Mouse (Mus musculus): ENCODE data around the gene BC017158. TPM values are rescaled to one million over a fixed set of nuclear protein-coding genes. Genes with fewer than 3 reads are reported as not detected.

The BC017158 gene
- polyA plus RNA-seq, 1 experiment: 10.0 TPM

GRCm38 (mm10) chr7:128309216-128309615 is 11.2 kb upstream of the BC017158 start:
- H3K27me3 ChIP-seq (ENCODE audit: control insufficient read depth, insufficient read depth, low read length): no peaks in the 10 kb centered on the region
- H3K27ac ChIP-seq (ENCODE audit: control insufficient read depth, insufficient read depth, low read depth, low read length): no peak overlapping the region
- H3K4me3 ChIP-seq (ENCODE audit: control insufficient read depth, low read depth, low read length): no peak overlapping the region
- H3K4me1 ChIP-seq (ENCODE audit: control insufficient read depth, insufficient read depth, low read length): no peaks in the 10 kb centered on the region; the same call in 1 of the 2 replicates
- no peak for TF ChIP-seq CTCF (IDR thresholded peaks at IDR 0.05; ENCODE audit: control insufficient read depth, insufficient read depth, insufficient replicate concordance, low read depth, low read length)
- no peak for TF ChIP-seq POLR2A (IDR thresholded peaks at IDR 0.05; ENCODE audit: control insufficient read depth, low read depth, low read length)
- no peaks in the 10 kb centered on the region for H3K36me3 ChIP-seq (ENCODE audit: control insufficient read depth, insufficient read depth, low read length)

- TF ChIP-seq POLR2A (IDR thresholded peaks at IDR 0.05; ENCODE audit: control insufficient read depth, low read depth, low read length) (no peak), CTCF (IDR thresholded peaks at IDR 0.05; ENCODE audit: control insufficient read depth, insufficient read depth, insufficient replicate concordance, low read depth, low read length) (no peak)
- Histone ChIP-seq H3K4me3 (ENCODE audit: control insufficient read depth, low read depth, low read length) (no peak overlapping the region), H3K36me3 (ENCODE audit: control insufficient read depth, insufficient read depth, low read length) (no peaks in the 10 kb centered on the region), H3K27ac (ENCODE audit: control insufficient read depth, insufficient read depth, low read depth, low read length) (no peak overlapping the region), H3K27me3 (ENCODE audit: control insufficient read depth, insufficient read depth, low read length) (no peaks in the 10 kb centered on the region), H3K4me1 (ENCODE audit: control insufficient read depth, insufficient read depth, low read length) (no peaks in the 10 kb centered on the region; the same call in 1 of the 2 replicates)
Measured at GRCm38 (mm10) chr7:128307851-128308250, 9.9 kb upstream of the BC017158 start.

GRCm38 (mm10) chr7:128304907-128305306 is 6.9 kb upstream of the BC017158 start:
- H3K27me3 ChIP-seq (ENCODE audit: control insufficient read depth, insufficient read depth, low read length): no peaks in the 10 kb centered on the region
- H3K4me3 ChIP-seq (ENCODE audit: control insufficient read depth, low read depth, low read length): no peak overlapping the region
- H3K4me1 ChIP-seq (ENCODE audit: control insufficient read depth, insufficient read depth, low read length): no peaks in the 10 kb centered on the region
- TF ChIP-seq POLR2A (IDR thresholded peaks at IDR 0.05; ENCODE audit: control insufficient read depth, low read depth, low read length): no peak
- TF ChIP-seq CTCF (IDR thresholded peaks at IDR 0.05; ENCODE audit: control insufficient read depth, insufficient read depth, insufficient replicate concordance, low read depth, low read length): peak; percentile 37; the same call in 1 of the 2 replicates
- H3K36me3 ChIP-seq (ENCODE audit: control insufficient read depth, insufficient read depth, low read length): no peaks in the 10 kb centered on the region
- H3K27ac ChIP-seq (ENCODE audit: control insufficient read depth, insufficient read depth, low read depth, low read length): no peak overlapping the region

- H3K4me1 ChIP-seq (ENCODE audit: control insufficient read depth, insufficient read depth, low read length): no peaks in the 10 kb centered on the region
- H3K27ac ChIP-seq (ENCODE audit: control insufficient read depth, insufficient read depth, low read depth, low read length): no peak overlapping the region
- no peak overlapping the region for H3K4me3 ChIP-seq (ENCODE audit: control insufficient read depth, low read depth, low read length)
- TF ChIP-seq CTCF (IDR thresholded peaks at IDR 0.05; ENCODE audit: control insufficient read depth, insufficient read depth, insufficient replicate concordance, low read depth, low read length) (no peak), POLR2A (IDR thresholded peaks at IDR 0.05; ENCODE audit: control insufficient read depth, low read depth, low read length) (no peak)
- no peaks in the 10 kb centered on the region for H3K27me3 ChIP-seq (ENCODE audit: control insufficient read depth, insufficient read depth, low read length)
- H3K36me3 ChIP-seq (ENCODE audit: control insufficient read depth, insufficient read depth, low read length): no peaks in the 10 kb centered on the region
Measured at GRCm38 (mm10) chr7:128304198-128304597, 6.2 kb upstream of the BC017158 start.

- TF ChIP-seq POLR2A (IDR thresholded peaks at IDR 0.05; ENCODE audit: control insufficient read depth, low read depth, low read length) (no peak), CTCF (IDR thresholded peaks at IDR 0.05; ENCODE audit: control insufficient read depth, insufficient read depth, insufficient replicate concordance, low read depth, low read length) (no peak)
- Histone ChIP-seq H3K4me1 (ENCODE audit: control insufficient read depth, insufficient read depth, low read length) (peaks cover 3% of the 10 kb centered on the region), H3K4me3 (ENCODE audit: control insufficient read depth, low read depth, low read length) (no peak overlapping the region), H3K27me3 (ENCODE audit: control insufficient read depth, insufficient read depth, low read length) (no peaks in the 10 kb centered on the region), H3K27ac (ENCODE audit: control insufficient read depth, insufficient read depth, low read depth, low read length) (no peak overlapping the region), H3K36me3 (ENCODE audit: control insufficient read depth, insufficient read depth, low read length) (no peaks in the 10 kb centered on the region)
Measured at GRCm38 (mm10) chr7:128302151-128302550, 4.2 kb upstream of the BC017158 start.

- TF ChIP-seq POLR2A (IDR thresholded peaks at IDR 0.05; ENCODE audit: control insufficient read depth, low read depth, low read length) (no peak), CTCF (IDR thresholded peaks at IDR 0.05; ENCODE audit: control insufficient read depth, insufficient read depth, insufficient replicate concordance, low read depth, low read length) (no peak)
- no peaks in the 10 kb centered on the region for H3K27me3 ChIP-seq (ENCODE audit: control insufficient read depth, insufficient read depth, low read length)
- no peak overlapping the region for H3K27ac ChIP-seq (ENCODE audit: control insufficient read depth, insufficient read depth, low read depth, low read length)
- no peak overlapping the region for H3K4me3 ChIP-seq (ENCODE audit: control insufficient read depth, low read depth, low read length)
- no peaks in the 10 kb centered on the region for H3K36me3 ChIP-seq (ENCODE audit: control insufficient read depth, insufficient read depth, low read length)
- H3K4me1 ChIP-seq (ENCODE audit: control insufficient read depth, insufficient read depth, low read length): peaks cover 5% of the 10 kb centered on the region
Measured at GRCm38 (mm10) chr7:128300952-128301351, 3.0 kb upstream of the BC017158 start.

GRCm38 (mm10) chr7:128298481-128299342 is 742 bp upstream of the BC017158 start:
- H3K27me3 ChIP-seq (ENCODE audit: control insufficient read depth, insufficient read depth, low read length): no peaks in the 10 kb centered on the region
- TF ChIP-seq POLR2A (IDR thresholded peaks at IDR 0.05; ENCODE audit: control insufficient read depth, low read depth, low read length) (no peak), CTCF (IDR thresholded peaks at IDR 0.05; ENCODE audit: control insufficient read depth, insufficient read depth, insufficient replicate concordance, low read depth, low read length) (no peak)

More at GRCm38 (mm10) chr7:128298481-128299342, 742 bp upstream of the BC017158 start:
- Histone ChIP-seq H3K4me1 (ENCODE audit: control insufficient read depth, insufficient read depth, low read length) (peaks cover 5% of the 10 kb centered on the region), H3K4me3 (ENCODE audit: control insufficient read depth, low read depth, low read length) (no peak overlapping the region), H3K27ac (ENCODE audit: control insufficient read depth, insufficient read depth, low read depth, low read length) (no peak overlapping the region), H3K36me3 (ENCODE audit: control insufficient read depth, insufficient read depth, low read length) (no peaks in the 10 kb centered on the region)
